Mouse (Mus musculus) kidney, adult 2 months (tissue): Measurements from ENCODE around the gene Hic1.

Experiments
- CTCF ChIP-seq: fragments of 200-500 bp; conservative IDR thresholded peaks from 2 replicates; pipeline ENCODE4 v1.5.1; 2011; ENCODE audit warnings: low read depth, mild to moderate bottlenecking, control low read depth, low read length, moderate library complexity, mixed read lengths; ENCODE audit not compliant: insufficient read depth, insufficient read length
- POLR2A ChIP-seq: fragments of 200-500 bp; IDR thresholded peaks from one replicate; pipeline ENCODE4 v1.6.1; 2011; ENCODE audit warnings: low read depth, low read length, control low read depth

DNA sequence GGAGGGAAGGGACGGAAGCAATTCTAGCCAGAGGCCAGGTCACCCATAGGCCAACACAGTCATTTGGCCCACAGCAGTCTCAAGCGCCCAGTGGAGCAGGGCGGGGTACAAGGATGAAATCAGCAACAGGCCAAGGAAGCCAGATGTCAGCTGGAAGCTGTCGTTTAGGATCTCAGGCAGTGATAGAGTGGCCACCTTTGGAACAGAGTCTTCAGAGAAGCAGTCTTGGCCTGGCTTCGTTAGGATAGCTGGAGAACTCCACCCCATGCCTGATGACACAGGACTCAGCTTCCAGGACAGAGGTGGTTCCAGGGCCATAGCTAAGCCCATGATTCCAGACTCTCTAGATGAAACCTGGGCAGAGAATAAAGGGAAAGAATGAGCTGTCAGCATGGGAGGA lies 28.9 kb downstream of the Hic1 start:
- TF ChIP-seq CTCF (no peak), POLR2A (no peak)
